ENCODE assay signal across 8 mouse cellular contexts in genomic region chr9:21411669-21412550, GRCm38 (mm10). TPM values are rescaled to one million over a fixed set of nuclear protein-coding genes. Genes with fewer than 3 reads are reported as not detected.
A peak's percentile ranks its signal among the peaks of the same experiment; 100 is the strongest.
DNase-seq lines count a peak whose midpoint lies in the region; ATAC-seq and TF ChIP-seq lines count a peak whose summit lies in the region.

Gene Qtrt1 (plus strand): TSS chr9:21411837.

- H3K9ac ChIP-seq in ES-E14 (ENCODE audit: insufficient read depth, low read depth, low read length, poor library complexity, severe bottlenecking): peak within 1 kb of the TSS; percentile 93
- peak within 1 kb of the TSS; percentile 73 for H3K9ac ChIP-seq in forebrain, embryonic 16.5 days (replicated peaks; ENCODE audit: low read depth, low read length)
- peak within 1 kb of the TSS; percentile 57 for H3K9ac ChIP-seq in lung, embryonic 14.5 days

- in situ Hi-C loops in ES-E14 (cut with MboI; ENCODE audit: low sequenced_read_pairs in 2 of 2, unreplicated experiment in 2 of 2): no loop called here

- H3K27ac ChIP-seq in ES-E14 (ENCODE audit: insufficient read depth, low read depth, low read length, poor library complexity, severe bottlenecking): peak within 1 kb of the TSS; percentile 30
- peak within 1 kb of the TSS; percentile 61 for H3K27ac ChIP-seq in forebrain, embryonic 16.5 days (ENCODE audit: low read length)
- peak within 1 kb of the TSS; percentile 88 for H3K27ac ChIP-seq in layer of hippocampus, adult 2 months
- H3K27ac ChIP-seq in lung, embryonic 14.5 days (ENCODE audit: low read depth): 0 out of 2 replicates have a peak within 1 kb of the TSS, but pooled peaks have one; percentile 26
- H3K27ac ChIP-seq in olfactory bulb, adult 2 months (ENCODE audit: insufficient read depth, low read depth, low read length): 0 out of 2 replicates have a peak within 1 kb of the TSS, but pooled peaks have one; percentile 17
- no peak within 1 kb of the TSS for H3K27ac ChIP-seq in thymus, adult 2 months (ENCODE audit: control insufficient read depth, insufficient read depth, low read length)

- peak within 1 kb of the TSS; percentile 87 to 89 for H3K4me3 ChIP-seq in ES-E14 (ENCODE audit: insufficient read depth in 1 of 2, low read depth in 1 of 2, low read length in 2 of 2, poor library complexity in 1 of 2, severe bottlenecking in 1 of 2)
- H3K4me3 ChIP-seq in forebrain, embryonic 16.5 days (replicated peaks; ENCODE audit: low read length): peak within 1 kb of the TSS; percentile 88
- peak within 1 kb of the TSS; percentile 58 for H3K4me3 ChIP-seq in layer of hippocampus, adult 2 months
- peak within 1 kb of the TSS; percentile 60 for H3K4me3 ChIP-seq in lung, embryonic 14.5 days (ENCODE audit: low read depth, low read length)
- peak within 1 kb of the TSS; percentile 59 for H3K4me3 ChIP-seq in olfactory bulb, adult 2 months (ENCODE audit: insufficient read depth, low read depth, low read length)
- peak within 1 kb of the TSS; percentile 72 for H3K4me3 ChIP-seq in thymus, adult 2 months (ENCODE audit: control insufficient read depth, insufficient read depth, low read length)

- intact Hi-C loops in heart, postnatal 36 days (cut with DNase I): loop anchor here (1.0 to 5.0 kb wide), 3 partner anchors 45 to 260 kb away; partner anchors contain the start of gene Ilf3

- ATAC-seq in forebrain, embryonic 16.5 days: peak; percentile 95
- peak; percentile 93 for ATAC-seq in lung, embryonic 14.5 days (ENCODE audit: insufficient read depth)

- peaks cover 0 to 4% of the 10 kb centered on the region in 2 experiments; a peak in 1 of 4 replicates for H3K4me1 ChIP-seq in ES-E14 (ENCODE audit: control insufficient read depth in 2 of 2, insufficient read depth in 2 of 2, low read length in 2 of 2, poor library complexity in 1 of 2)
- H3K4me1 ChIP-seq in forebrain, embryonic 16.5 days (replicated peaks; ENCODE audit: control insufficient read depth, insufficient read depth, low read length): peaks cover 16% of the 10 kb centered on the region
- H3K4me1 ChIP-seq in lung, embryonic 14.5 days (ENCODE audit: insufficient read depth): 0 out of 2 replicates have a peak, but pooled peaks cover 2% of the 10 kb centered on the region
- H3K4me1 ChIP-seq in olfactory bulb, adult 2 months (ENCODE audit: control insufficient read depth, insufficient read depth, low read length): peaks cover 4% of the 10 kb centered on the region
- H3K4me1 ChIP-seq in thymus, adult 2 months (replicated peaks; ENCODE audit: control insufficient read depth, insufficient read depth, low read length): peaks cover 11% of the 10 kb centered on the region

- no peak for TF ChIP-seq CTCF in layer of hippocampus, adult 2 months (conservative IDR thresholded peaks at IDR 0.05)
- TF ChIP-seq CTCF in lung, embryonic 14.5 days (IDR thresholded peaks at IDR 0.05; ENCODE audit: low read depth): no peak
- TF ChIP-seq CTCF in olfactory bulb, adult 2 months (IDR thresholded peaks at IDR 0.05; ENCODE audit: insufficient read depth, low read depth, low read length): no peak
- no peak for TF ChIP-seq CTCF in thymus, adult 2 months (IDR thresholded peaks at IDR 0.05; ENCODE audit: borderline replicate concordance, control insufficient read depth, extremely low read depth, insufficient read depth, low read length, poor library complexity)

- H3K36me3 ChIP-seq in ES-E14 (ENCODE audit: control insufficient read depth, insufficient read depth, low read length, poor library complexity, severe bottlenecking): peaks cover 17% of the 10 kb centered on the region
- H3K36me3 ChIP-seq in forebrain, embryonic 16.5 days (ENCODE audit: control insufficient read depth, insufficient read depth): peaks cover 4% of the 10 kb centered on the region
- peaks cover 28% of the 10 kb centered on the region for H3K36me3 ChIP-seq in lung, embryonic 14.5 days (ENCODE audit: insufficient read depth)
- H3K36me3 ChIP-seq in thymus, adult 2 months (ENCODE audit: control insufficient read depth, insufficient read depth, low read length): no peaks in the 10 kb centered on the region

- no peaks in the 10 kb centered on the region for H3K9me3 ChIP-seq in ES-E14 (ENCODE audit: control insufficient read depth, insufficient read depth, low read depth, low read length)
- H3K9me3 ChIP-seq in forebrain, embryonic 16.5 days (ENCODE audit: control insufficient read depth, low read length): no peaks in the 10 kb centered on the region
- no peaks in the 10 kb centered on the region for H3K9me3 ChIP-seq in lung, embryonic 14.5 days (ENCODE audit: low read depth, low read length)

- H3K4me2 ChIP-seq in forebrain, embryonic 16.5 days (ENCODE audit: low read length): peak within 1 kb of the TSS; percentile 88
- H3K4me2 ChIP-seq in lung, embryonic 14.5 days: peak within 1 kb of the TSS; percentile 85

- DNase-seq in ES-E14 (ENCODE audit: low read depth, low spot score): peak; percentile 91
- DNase-seq in cerebellum, adult 11-12 months: peak; percentile 87
- DNase-seq in heart, postnatal 36 days: peak; percentile 75 to 79
- DNase-seq in layer of hippocampus, adult 2 months (ENCODE audit: low spot score in 2 of 2): peak; percentile 81 to 89
- peak; percentile 94 for DNase-seq in lung, embryonic 14.5 days
- DNase-seq in thymus, adult 2 months: peak; percentile 80

- no peaks in the 10 kb centered on the region for H3K27me3 ChIP-seq in forebrain, embryonic 16.5 days (replicated peaks; ENCODE audit: control insufficient read depth, insufficient read depth, low read length)
- no peaks in the 10 kb centered on the region for H3K27me3 ChIP-seq in lung, embryonic 14.5 days (ENCODE audit: insufficient read depth, low read length)
- H3K27me3 ChIP-seq in thymus, adult 2 months (ENCODE audit: control insufficient read depth, insufficient read depth, low read length): no peaks in the 10 kb centered on the region

- peak; percentile 57; the same call in 1 of the 2 replicates for TF ChIP-seq POLR2A in olfactory bulb, adult 2 months (IDR thresholded peaks at IDR 0.05; ENCODE audit: insufficient read depth, low read depth, low read length)
- no peak for TF ChIP-seq POLR2A in thymus, adult 2 months (IDR thresholded peaks at IDR 0.05; ENCODE audit: control insufficient read depth, extremely low read depth, insufficient read depth, low read length, poor library complexity)

- WGBS in forebrain, embryonic 16.5 days: 2% methylated on average over 53 of the region's 53 CpGs
- under 1% methylated on average over 53 of the region's 53 CpGs for WGBS in lung, embryonic 14.5 days
- WGBS in olfactory bulb, adult 2 months: 2% methylated on average over 53 of the region's 53 CpGs
- 2% methylated on average over 53 of the region's 53 CpGs for WGBS in thymus, adult 2 months

TF ChIP-seq in ES-E14, 5 proteins besides CTCF, POLR2A, EP300 and RAD21:
- TF ChIP-seq CHD2 (IDR thresholded peaks at IDR 0.05; ENCODE audit: low read depth, low read length) (no peak), MAFK (IDR thresholded peaks at IDR 0.05; ENCODE audit: insufficient read depth, low read depth, low read length) (no peak), ZC3H11A (IDR thresholded peaks at IDR 0.05; ENCODE audit: borderline replicate concordance, low read depth, low read length) (no peak)
TF ChIP-seq in ES-E14: peak in this region for 0.

RNA-seq across cellular contexts. Expression of gene Qtrt1, which starts in this region (rescaled TPM):
- 62.7 and 100 TPM in 2 replicates for total RNA-seq in ES-E14 (2012; rRNA removed)
- polyA plus RNA-seq in forebrain, embryonic 16.5 days (2015; fragmentation: Nextera tagmentation; extraction: Ambion mirVana): 48.4 and 53.8 TPM in 2 replicates
- 1 to 10 TPM; 8.0 to 9.5 TPM for total RNA-seq in heart, postnatal 36 days (2021)
- 10 to 100 TPM; 31.2 to 46.2 TPM for total RNA-seq in layer of hippocampus, adult 2 months (2021)
- 49.0 and 55.1 TPM in 2 replicates for polyA plus RNA-seq in lung, embryonic 14.5 days (2014; fragmentation: Nextera tagmentation; extraction: Ambion mirVana)
- not detected in 2 replicates for polyA plus RNA-seq in olfactory bulb, adult 2 months (2012; ENCODE audit: insufficient read depth, insufficient read length, low replicate concordance, missing spikeins)
- polyA plus RNA-seq in thymus, adult 2 months (2012; rRNA removed): 46.4 and 48.2 TPM in 2 replicates

Comparison
In these comparisons a context has a peak if more than half of its experiments do, and no peak if none do; other contexts are left out.
1. RNA of gene Qtrt1 (polyA plus RNA-seq): 49.0 to 55.1 TPM in lung, embryonic 14.5 days, 48.4 to 53.8 TPM in forebrain, embryonic 16.5 days and 46.4 to 48.2 TPM in thymus, adult 2 months; not detected in olfactory bulb, adult 2 months; every median in the first group is over 10 times any median in the second.
2. Peak in every context shown above with its lines, with median percentiles within 50 percentile points of each other: DNase-seq, H3K4me3 ChIP-seq and H3K9ac ChIP-seq.